Mouse (Mus musculus) cerebellum, adult 9-11 months (tissue): Measurements from ENCODE around the gene Xylt1.
A peak's percentile ranks its signal among the peaks of the same experiment; 100 is the strongest.

ENCODE experiments used
- DNase-seq: peaks from one replicate; pipeline ENCODE4 v3.0.0; 2022

The Xylt1 gene

GRCm38 (mm10) chr7:117380418-117381187 lies at the start of gene Xylt1:
Gene Xylt1, plus strand, starts transcription at chr7:117380979.
- peak; percentile 38 for DNase-seq

- DNase-seq: no peak
Measured at GRCm38 (mm10) chr7:117333936-117334335, 46.8 kb upstream of the Xylt1 start.

GRCm38 (mm10) chr7:117356316-117356715 lies 24.5 kb upstream of the Xylt1 start:
- no peak for DNase-seq

DNA sequence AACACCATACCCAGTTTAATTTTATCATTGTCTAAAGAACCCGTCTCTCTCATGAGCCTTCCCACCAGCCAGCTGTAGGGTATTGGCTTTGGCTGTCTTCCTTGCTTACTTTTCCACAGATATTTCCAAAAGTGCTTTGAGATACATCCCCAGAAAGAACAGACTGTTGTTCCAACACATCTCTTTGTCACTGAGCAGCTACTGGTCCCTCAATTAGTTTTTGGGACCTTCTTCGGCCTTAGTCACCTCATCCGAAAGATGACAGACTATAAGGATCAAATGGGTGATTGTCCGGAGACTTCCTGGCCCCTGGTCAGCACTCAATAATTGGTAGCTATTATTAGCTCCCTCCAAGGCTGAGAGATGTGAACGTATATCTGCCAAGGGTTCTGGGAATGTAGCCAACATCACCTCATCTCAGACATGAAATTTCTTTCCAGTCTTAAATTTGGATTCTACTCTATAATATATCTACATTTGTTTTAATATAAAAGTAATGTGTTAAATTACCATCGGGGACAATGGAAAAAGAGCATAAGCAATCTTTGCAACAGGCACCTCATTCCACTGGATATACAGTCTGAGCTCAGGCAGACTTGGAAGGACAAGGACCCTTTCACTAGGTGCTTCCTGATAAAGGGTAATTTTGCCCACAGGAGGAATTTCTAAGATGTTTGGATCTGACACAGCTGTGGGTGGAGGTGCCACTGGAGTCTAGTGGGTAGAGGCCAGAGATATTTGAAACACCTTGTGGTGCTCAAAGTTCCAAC lies 23.2 kb upstream of the Xylt1 start:
- no peak for DNase-seq

- DNase-seq: no peak
Measured at GRCm38 (mm10) chr7:117361281-117361680, 19.5 kb upstream of the Xylt1 start.

DNA sequence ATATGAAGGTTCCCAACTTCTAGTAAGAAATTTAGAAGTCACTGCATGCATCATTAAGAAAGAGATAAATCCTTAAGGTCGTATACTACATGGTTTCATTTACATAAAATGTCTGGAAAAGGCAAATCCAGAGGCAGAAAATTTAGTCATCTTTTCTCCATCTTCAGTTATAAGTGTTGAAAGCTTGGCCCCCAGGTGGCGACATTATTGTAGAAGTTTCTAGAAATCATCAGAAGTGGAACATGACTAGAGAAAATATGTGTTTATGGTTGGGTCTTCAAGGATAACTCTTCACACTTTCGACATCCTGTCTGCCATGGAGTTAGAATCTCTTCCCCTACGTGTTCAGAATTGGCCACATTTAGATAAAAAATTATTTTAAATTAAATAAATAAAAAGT lies 18.3 kb upstream of the Xylt1 start:
- no peak for DNase-seq

DNA sequence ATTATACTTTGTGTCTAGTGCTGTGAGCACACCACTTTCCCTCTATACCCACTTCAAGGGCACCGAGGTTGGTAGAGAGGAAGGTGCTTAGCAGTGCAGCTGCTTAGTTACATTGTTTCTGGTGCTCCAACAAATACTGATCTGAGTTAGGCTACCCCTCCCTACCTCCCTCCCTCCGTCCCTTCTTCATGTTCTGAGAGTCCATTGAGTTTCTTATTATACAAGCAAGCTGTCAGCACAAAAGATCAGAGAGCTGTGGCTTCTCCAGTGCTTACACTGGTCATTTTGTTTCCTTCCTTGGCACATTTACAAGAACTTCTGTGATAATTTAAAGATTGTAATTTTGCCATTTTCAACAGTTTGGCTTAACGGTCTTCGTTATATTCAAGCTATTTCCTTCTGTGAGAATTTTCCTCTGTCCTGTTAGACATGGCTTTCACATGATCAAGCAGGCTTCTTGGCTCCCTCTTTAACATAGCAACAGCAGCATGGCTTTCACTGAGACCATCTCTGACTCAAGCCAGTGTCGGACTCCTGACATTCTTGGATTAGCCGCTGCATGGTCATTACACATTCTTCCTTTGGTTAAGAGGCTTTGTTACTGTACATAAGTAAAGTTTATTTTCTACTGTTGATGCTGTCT lies 12.0 kb upstream of the Xylt1 start:
- DNase-seq: no peak

GRCm38 (mm10) chr7:117369290-117369941 lies 11.4 kb upstream of the Xylt1 start:
- no peak for DNase-seq

DNA sequence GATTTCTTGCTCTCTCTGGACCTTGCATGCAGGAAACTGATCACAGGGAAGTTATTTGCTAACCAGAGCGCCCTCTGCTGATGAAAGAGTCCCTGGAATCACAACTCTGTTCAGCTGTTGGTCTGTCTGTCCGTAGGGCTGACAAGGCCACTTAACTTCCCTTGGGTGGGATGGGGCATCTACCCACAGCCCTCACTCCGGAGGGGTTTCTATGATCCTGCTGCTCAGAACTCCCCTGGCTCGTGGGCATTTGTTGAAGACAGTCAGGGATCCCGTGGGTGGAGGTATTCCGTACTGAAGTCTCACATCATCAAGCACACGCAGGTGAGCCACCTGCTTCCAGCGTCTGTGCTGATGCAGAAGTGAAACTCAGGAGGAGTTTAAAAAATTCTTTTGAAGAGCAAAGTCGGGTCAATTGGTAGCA lies 4.9 kb upstream of the Xylt1 start:
- DNase-seq: no peak

GRCm38 (mm10) chr7:117377138-117377537 lies 3.6 kb upstream of the Xylt1 start:
- no peak for DNase-seq

DNA sequence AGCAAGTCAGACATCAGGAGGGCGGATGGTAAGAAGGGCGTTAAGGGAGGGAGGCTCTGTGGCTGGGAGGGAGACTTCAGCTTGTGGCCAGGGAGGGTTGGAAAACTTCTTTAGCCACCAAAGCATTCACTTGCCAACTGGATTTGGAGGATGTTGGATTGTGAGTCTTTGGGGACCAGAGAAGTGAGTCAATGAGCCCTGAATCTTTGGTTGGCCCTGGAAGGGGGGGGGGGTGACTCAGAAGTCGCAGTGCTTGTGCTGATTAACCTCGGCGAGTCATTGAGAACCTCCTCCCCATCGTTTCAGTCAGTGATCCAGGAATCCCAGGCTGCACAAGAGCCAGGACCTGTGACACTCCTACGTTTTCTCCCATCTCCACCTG lies 752 bp upstream of the Xylt1 start:
- no peak for DNase-seq

GRCm38 (mm10) chr7:117381188-117381981 lies 606 bp downstream of the Xylt1 start:
- DNase-seq: peak; percentile 8

DNA sequence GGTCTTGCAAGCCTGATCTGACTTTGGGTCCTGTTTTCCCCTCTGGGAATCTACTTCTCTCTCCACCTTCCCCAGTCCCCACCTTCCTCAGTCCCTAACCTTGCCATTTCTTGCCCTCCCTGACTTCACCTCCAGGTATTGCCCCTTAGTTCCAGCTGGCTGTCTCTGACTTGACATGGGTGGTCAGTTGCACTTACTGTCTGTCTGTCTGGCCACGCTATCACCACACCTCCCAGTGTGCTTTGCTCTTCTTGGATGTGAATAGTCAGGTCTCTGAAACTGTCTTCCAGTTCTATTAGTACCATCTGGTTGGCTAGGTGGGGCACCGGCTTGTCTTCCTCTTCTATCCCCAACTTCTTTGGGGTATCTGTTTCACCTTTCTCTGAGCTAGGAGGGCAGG lies 1.2 kb downstream of the Xylt1 start:
- no peak for DNase-seq

- no peak for DNase-seq
Measured at GRCm38 (mm10) chr7:117383147-117383940, 2.6 kb downstream of the Xylt1 start.

DNA sequence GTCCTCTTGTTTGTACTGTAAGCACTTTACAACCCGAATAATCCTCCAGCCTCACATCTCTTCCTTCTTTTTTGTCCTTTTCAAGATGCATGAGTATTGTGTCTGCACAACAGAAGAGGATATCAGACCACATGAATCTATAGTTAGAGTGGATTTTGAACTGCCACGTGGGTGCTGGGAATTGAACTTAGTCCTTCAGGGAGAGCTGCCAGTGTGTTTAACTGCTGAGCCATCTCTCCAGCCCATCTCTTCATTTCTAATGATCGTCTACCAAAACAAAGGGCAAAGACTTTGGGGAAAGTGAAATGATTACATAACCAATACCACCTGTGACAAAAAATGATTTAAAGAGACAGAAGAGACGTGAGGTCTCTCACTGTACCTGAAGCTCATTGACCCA lies 5.6 kb downstream of the Xylt1 start:
- DNase-seq: no peak

DNA sequence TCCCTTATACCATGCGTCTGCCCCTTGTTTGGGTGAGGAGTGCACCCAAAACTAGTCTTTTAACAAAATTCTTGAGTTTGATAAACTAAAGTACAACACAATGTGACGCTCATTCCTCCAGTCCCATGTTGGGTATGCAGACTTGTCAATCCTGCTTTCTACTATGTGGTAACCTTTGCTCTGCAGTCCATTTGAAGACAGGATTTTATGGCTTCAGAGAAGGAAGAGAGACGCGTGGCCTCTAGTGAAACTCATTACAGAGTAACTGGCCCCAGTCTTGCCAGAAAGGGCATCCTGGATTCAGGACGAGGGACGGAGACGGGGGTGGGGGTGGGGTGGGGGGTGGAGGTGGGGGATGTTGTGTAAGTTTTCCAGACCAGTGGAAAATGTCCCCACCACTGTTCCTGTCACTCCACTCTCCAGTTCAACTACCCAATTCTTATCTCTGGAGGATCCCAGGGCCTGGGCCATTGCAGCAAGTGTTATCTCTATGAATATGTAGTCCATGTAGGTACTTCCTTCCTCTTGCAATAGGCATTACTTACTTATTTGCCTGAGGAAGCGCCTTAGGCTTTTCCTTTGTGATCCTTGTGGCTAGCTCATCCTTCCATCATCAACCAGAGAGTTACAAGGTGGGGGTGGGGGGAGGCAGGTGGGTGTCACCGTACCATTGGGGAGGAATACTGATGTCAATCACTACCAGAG lies 7.7 kb downstream of the Xylt1 start:
- no peak for DNase-seq

- no peak for DNase-seq
Measured at GRCm38 (mm10) chr7:117389048-117389447, 8.3 kb downstream of the Xylt1 start.

GRCm38 (mm10) chr7:117392863-117393569 lies 12.2 kb downstream of the Xylt1 start:
- DNase-seq: no peak

DNA sequence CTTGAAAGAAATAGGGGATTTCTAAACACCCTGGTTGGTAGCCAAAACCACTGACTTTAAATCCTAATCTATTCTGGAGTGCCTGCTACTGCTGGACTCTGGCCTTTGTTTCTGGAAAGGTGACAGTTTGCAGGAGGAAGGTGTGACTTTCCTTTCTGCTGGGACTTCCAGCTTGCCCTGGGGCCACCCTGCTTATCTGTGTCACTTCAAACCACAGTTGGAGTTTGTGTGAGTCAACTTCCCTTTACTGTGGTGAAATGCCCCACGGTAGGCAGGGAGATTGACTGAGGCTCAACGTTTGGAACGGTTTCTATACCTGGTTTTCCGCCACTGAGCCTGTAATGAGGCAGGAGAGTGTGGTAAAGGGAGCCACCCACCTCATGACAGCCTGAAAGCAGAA lies 13.2 kb downstream of the Xylt1 start:
- DNase-seq: no peak

GRCm38 (mm10) chr7:117394380-117394779 lies 13.6 kb downstream of the Xylt1 start:
- no peak for DNase-seq
